Mouse (Mus musculus): ENCODE measurements around the gene Hs3st4.

Gene Hs3st4

DNA sequence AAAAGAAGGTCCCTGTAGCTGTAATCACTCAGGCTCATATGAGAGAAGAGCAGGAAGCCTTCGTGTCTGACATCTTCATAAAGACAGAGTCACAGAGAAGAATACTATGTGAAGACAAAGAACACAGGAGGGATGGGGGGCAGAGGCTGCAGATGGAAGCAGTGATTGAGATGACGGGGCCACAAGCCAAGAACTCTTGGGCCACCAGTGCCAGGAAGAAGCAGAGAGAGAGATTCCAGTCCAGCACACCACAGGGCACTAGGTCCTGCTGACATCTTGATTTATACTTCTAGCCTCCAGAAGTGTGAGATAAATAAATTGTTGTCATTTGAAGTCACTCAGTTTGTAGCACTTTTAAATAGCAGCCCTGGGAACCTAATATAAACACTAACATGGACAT, 168.2 kb downstream of the Hs3st4 start:
- no peak for DNase-seq

DNA sequence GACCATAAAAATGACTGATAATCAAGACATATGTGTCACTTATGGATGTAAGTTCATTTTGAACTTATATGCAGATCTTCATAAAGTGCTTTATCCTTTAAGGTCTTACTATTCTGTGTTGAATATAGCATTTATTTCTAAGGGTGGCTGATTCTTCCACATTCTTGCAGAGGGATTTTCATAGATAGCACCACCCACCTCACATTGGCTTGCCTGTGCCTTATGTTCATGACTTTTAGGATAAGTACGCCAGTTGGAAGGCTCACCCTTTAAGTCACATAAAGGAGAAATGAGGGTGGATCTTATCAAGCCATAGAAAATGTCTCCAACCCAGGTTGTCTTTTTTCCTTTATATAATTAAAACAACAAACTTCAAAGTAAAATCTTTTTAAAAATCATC, 180.6 kb downstream of the Hs3st4 start:
- no peak for DNase-seq

DNA sequence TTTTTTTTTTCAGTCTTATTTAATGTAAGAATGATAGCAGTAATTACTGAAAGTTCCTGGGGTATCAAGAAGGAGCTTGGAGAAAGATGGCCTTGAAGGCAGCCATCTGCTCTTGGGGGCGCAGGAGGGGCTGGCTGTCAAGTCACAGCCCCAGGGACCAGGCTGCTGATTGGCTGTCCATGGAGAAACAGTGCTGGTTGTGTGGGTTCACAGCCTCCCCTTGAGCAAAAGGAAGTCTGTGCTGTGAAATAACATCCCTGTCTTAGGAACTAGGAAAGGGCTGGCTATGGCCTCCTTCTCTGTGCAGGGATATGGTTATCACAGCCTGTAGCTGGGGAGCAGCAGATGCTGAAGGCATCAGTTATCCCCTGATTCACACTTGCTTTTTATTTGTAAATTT, 183.6 kb downstream of the Hs3st4 start:
- DNase-seq, result no peak

DNA sequence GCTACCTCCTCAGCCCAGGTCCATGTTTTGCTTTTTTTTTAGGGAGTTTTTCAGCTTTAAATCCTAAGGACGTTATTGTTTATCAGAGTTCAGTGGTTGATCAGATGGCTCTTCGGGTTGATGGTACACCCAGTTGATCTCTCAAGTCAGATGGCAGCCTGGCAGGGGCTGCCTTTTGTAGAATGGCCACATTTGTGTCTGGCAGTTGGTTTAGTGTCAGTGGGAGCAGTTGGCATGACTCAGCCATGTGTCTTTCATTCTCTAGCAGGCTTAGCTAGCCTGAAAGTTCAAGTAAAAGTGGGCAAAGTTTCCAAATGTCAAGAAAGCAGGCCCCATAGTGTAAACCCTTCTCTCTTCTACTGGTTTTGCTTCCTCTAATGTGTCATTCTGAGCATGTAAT, 186.1 kb downstream of the Hs3st4 start:
- DNase-seq, result no peak

DNA sequence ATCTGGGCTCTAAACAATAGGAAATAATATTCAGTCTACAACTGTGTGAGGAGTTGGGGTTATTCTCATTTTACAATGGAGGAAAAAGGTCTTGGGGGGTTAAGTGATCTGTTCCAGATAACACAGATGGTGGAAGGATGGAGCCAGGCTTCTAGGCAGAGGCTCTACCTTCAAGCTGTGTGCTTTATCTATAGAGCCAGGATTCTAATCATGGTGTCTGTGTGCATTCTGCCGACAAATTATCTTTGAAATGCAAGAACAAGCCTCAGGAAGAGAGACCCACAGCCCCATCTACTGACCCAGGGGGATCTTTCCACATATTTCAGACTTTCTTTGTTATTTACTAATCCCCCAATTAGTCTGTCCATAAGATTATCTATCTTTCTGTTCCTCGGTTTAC, 187.3 kb downstream of the Hs3st4 start:
- no peak for DNase-seq

DNA sequence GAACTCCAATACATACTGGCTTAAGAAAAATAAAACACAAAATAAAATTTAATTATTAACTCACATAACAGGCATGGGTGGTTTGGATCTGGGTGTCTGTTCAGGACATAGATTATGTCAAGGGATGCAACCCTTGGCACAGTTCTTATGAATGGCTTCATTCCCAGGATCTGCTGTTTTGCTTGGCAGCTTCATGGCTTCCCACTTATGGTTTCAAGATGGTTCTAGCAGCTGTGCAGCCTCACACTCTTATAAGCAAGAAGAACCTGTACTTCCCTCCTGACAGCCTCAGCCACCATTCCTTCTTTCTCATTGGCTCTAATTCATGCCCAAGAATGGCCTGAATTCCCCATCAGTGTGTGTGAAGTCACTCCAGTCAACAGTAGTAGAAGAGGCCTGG, 189.3 kb downstream of the Hs3st4 start:
- peak; percentile 32 for DNase-seq

DNA sequence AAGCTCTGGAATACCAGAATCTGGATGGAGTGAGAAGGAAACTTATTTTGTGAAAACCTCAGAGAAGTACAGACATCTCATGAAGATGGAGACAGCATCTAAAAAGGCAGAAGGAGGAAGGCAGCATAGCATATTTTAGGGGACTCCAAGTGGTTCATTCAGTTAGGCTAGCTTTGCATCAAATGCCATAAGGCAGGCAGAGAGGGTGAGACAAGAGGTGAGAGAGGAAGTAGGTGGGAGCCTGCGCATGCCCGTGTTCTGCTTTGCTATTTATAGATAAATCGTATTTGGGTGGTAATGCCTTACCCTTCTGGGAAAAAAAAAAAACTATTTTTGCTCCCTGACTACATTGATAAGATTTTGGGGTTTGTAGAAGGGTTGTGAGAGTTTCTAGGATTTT, 198.3 kb downstream of the Hs3st4 start:
- DNase-seq, result no peak

DNA sequence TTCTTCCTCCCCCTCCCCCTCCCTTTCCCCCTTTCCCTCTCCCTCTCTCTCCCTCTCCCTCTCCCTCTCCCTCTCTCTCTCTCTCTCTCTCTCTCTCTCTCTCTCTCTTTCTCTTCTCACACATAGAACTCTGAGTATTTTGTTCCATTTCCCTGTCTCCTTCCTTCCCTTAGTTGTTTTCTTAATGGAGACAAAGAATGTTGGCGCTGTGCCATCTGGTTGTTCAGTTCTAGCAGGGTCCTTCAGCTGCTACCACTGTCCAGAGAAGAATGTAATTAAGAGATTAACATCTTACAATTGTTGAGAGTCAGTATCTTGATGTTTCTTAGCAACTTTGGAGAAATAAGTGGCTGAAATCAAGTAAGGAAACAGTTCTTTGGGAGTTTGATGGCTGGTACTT, 202.0 kb downstream of the Hs3st4 start:
- no peak for DNase-seq

DNA sequence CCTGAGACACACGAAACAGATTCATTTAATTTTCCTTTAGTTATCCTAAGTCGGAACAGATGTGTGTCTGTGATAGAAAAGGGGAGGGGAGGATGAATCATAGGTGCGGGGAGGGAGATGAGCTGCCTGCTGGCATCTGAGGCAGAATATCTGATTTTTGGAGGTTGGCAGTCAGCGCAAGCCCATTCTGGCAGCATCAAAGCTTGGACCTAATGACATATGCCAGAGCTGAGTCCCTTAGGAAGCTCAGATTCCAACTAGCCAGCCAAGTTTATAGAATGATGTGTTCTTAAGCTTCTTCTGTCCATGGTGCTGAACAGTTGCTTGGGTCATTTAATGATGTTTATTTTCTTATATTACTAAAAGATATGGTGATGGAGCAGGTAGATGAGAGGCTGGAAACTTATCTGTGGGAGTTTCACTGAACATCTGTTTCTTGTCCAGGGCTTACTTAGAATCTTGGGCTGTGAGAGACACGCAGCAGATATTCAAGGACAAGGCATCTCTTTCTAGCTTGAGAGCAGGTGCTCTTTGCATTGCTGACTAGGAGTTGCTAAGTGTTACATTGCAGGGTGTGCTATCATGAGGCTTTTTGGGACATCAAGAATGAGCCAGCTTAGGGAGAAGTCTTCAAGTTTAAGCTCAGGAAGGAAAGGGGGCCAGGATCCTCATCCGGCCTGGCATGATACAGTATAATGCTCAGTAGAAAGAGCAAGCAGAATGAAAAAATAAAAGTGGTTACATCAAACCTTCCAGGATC, 216.3 kb downstream of the Hs3st4 start:
- no peak for DNase-seq

DNA sequence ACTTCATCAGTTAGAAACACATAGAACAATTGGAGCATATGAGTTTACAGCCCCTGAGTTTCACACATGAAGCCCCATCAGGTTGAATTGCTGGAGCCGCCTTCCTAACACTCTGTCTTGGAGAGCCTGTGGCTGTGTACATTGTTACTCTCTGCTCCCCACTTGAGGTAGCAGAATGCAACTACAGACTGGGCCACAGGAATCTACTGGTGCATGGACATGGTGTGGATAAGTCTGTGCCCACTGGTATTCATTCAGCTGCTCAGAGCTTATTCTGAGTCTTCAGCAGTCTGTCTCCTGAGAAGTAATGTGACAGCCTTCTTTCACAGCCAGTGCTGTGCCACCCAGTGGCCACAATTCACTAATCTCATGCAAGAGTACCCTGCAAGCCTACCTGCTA, 234.3 kb downstream of the Hs3st4 start:
- DNase-seq, result no peak

DNA sequence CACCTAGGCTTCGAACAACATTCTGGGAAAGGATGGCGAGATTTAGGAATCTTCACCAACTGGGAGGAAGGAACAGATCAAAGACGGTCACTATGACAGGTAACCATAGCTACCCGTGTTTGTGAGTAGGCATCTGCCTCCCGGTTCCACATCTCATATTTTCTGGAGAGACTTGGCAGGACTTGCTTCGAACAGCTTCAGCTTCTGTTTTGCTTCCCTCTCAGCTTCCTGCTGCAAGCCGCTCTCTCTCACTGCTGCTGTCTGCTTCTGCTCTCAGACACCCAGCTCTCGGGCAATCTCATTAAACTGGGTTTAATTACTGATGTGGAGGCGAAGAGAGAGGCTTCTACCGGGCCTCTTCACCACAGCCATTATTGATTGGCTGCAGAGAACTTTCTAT, 237.9 kb downstream of the Hs3st4 start:
- DNase-seq, result no peak

DNA sequence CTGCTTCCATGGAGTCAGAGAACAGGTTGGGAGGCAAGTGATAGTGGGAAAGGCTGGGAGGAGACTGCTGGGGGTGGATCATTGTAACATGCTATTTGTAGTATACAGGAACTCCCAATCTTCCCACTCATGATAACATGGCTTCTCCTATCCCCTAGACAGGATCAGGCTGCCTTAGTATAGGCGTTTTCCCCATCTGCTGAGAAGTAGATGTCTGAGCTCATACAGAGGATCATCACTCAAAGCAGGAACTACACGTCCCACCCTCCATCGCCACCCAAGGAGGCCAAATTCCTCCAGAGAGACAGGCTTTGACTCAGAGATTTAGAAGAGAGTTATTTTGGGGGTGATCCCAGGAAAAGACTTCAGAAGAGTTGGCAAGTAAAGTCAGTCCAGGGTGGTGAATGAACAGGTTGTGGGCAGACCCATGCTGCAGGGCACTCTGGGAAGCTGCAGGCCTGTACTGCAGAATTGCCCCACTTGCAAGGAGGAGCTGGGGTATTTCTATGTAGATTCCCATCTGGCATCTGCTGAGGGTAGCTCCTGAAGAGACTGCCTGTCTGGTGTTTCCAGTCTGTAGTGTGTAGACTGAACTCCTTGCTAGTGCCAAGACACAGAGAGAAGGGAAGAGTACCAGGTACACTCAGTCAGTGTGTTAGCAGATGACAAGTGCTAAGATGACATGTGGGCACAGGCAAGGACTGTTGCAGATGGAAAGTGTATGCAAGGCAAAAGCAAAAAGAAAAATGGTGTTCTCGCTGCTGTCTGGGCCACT, 255.4 kb downstream of the Hs3st4 start:
- DNase-seq, result no peak

DNA sequence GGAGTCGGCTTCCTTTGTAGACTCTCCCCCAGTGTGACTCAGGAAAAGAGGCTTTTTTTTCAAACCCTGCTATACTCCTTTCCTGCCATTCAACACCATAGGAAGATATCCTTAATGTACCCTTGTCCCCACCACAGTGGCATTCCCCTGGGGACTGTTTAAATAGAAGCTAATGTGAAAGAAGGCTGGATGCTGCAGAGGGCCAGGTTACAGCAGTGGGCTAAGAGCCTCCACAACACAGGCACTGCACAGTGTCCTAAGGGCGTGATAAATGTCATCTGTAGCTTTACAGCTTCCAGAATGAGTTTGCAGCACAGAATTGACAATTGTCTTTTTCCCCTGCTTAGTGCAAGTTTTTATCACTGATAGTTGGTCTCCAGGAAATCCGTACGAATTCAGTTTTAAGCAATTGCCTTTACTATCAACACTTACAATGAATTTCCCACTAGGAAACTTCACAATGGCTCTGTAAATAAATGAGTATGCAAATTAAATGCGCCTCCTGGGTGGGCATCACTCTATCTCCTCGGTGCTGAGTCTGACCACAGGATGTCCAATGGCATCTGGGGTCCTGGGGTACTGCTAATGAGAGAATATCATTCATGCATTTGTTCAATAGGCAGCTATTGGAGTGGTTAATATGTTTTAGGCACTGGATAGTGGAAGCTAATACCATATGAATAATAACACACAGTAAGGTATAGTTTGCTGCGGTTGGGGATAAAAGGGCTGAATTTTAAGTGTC, 257.4 kb downstream of the Hs3st4 start:
- no peak for DNase-seq

DNA sequence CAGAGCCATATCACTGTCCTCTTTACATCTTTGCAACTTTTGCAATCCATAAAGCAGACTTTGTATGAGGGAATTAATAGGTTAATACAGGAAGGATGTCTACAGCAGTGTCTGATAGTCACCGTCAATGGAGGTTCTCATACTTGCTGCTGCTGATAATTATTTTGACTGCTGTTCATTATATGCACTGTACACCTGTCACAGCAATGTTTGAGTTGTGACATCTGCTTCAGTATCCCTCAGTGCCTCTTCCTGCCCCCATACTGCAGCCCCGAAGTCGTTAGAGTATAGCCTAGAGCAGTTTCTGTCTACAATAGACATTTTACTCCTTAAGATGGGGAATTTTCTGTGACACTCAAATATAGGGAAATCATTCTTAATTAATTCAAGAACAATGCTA, 267.2 kb downstream of the Hs3st4 start:
- no peak for DNase-seq

DNA sequence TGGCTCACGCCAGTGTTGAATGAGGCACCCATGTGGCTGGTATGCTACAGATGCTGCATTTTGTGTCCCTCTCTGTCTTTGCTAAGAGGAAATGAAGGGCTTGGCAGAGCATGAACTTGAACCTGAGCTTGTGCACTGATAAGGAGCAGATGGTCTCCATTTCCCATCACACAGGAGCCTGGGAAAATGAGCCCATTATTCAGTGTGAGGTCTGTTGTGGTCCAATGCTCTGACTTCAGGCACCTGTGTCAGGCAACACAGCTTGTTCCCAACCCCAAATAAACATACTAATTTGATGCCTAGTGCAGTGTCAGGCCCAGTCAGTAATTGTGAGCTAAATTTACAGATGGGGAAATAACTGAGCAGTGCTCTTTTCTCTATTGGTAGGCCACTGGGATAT, 267.9 kb downstream of the Hs3st4 start:
- DNase-seq, result no peak

DNA sequence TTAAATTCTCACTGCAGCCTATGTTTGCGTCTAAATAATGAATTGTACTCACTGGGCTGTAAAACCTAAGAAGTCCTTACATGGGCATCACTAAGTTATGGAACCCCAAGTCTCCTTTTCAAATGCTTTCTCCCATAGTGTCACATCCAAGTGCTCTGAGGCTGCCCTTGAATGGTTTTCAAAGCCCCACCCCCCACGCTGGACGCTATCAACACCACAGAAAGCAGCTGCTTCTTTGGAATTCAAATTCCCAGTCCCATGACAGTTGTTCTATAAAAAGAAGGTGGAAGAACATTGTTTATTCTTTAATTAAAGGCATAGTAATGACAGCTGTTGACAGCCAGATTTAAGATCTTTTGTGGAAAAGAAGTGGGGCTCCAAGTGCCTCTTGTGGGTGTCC, 275.8 kb downstream of the Hs3st4 start:
- no peak for DNase-seq

DNA sequence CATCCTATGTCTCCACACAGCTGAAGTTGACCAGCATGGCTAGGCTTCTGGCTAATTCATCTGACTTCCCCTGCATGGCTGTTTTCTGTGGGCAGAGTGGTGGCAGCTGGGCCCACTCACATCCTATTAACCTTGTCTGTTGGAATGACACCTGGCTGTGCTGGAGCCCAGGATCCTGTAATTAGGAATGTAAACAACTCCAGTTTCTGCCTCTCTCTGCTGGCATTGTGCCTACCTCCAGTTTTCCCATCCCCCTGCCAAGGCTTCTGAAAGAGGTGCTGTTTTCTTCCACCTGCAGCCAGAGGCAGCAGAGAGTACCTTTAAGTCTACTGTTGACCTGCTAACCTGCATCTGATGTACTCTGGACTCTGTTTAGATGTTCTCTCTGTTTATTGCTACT, 288.1 kb downstream of the Hs3st4 start:
- DNase-seq, result peak; percentile 16

DNA sequence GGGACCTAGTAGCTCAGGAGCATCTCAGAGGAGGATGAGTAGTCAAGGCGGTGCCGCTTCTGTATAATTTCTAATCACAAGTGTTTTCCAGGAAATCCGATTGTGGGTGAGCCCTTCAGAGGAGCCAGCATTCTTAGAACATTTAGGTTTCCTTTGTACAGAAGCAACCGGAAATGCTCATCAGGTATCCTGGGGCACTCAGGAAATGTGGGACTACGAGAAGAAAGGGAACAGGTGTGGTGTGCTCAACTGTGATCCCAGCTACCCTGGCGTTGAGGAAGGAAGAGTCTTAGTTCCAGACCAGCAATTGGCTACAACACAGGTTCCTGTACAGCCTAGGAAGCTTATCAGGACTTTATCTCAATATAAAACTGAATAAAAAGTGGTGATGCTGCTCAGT, 307.2 kb downstream of the Hs3st4 start:
- DNase-seq, result no peak

DNA sequence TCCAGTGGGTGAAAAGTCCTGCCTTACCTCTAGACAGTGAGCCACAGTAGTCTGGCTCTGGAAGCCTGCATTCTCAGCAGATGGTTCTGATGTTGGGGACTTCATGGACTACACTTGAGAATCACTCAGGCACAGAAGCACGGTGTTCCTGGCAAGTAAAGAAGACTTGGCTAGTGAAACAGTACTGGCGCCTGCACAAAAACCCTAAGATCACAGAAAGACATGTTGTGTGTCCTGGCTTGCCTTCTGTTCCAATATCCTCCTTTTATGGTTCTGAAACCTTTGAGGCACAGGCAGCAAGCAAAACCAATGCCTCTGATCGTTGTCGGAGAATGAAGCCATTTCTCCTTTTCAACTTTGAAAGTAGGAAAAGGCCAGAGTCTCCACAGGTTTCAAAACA, 336.8 kb downstream of the Hs3st4 start:
- no peak for DNase-seq

DNA sequence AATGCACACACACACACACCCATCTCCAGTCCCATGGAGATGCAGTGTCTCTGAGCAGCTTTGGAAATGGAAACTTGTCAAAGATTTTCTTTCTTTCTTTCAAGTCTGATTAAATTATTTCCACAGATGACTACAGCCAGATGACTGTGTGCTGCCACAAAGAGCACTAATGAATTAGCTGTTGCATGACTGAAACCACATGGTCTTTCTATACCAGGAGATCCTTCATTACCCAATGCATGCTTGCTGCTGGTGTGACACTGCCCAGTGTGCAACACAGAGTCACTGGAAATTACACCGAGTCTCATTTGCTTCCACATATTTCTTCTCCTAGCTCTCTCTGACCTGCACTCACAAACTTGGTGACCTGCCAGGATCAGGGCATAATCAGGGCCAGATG, 353.0 kb downstream of the Hs3st4 start:
- no peak for DNase-seq

DNA sequence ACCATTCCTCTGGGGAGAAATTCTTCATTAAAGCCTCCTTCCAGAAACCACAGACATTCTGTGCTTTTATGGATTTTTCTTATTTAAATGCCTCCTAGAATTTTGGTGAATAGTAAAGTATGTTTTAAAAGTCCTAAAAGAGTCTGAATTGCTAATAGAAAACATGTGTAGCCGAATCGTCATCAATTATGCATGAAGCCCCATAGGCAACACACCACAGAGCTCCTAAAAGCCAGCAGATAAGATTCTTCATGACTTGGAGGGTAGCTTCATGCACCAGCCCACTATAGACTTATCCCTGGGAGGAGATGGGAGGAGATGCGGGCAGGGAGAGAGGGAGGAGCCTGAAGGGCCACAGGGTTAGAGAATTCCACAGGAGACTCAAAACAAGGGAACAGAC, 358.8 kb downstream of the Hs3st4 start:
- no peak for DNase-seq

DNA sequence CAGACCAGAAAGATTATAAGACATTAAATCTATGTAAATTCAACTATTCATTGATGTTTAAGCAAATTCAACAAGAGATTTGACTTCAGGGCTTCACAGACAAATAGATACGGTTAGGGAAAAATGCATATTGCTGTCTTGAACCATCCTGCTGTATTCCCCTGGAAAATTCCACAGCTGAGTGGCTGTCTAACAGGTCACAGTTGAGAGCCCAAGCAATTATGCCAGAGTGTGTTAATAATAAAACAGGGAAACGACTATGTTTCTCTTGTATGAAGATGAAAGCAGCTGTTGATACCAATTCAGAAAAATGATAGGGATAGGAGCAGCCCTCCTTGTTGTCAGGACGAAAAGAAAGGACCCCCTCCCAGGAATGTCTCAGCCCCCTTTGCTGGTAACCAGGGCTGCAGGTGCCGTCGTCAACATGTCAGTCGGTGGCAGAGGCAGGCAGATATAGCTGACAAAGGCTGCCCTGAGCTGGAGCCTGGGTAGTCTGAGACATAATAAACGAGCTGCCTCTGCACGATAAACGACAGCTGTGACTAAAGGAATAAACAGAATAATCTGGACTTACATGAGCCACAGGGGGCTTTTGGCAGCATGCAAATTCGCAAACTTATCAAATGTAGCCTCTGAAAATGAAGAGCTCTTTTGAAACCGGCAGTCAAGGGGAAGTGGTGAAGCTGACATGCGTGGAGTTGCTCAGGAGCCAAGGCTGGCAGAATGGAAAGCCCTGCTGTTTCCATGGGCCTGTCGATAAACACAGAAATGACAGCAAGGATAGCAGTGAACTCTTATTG, 364.7 kb downstream of the Hs3st4 start:
- peak; percentile 65 for DNase-seq

DNA sequence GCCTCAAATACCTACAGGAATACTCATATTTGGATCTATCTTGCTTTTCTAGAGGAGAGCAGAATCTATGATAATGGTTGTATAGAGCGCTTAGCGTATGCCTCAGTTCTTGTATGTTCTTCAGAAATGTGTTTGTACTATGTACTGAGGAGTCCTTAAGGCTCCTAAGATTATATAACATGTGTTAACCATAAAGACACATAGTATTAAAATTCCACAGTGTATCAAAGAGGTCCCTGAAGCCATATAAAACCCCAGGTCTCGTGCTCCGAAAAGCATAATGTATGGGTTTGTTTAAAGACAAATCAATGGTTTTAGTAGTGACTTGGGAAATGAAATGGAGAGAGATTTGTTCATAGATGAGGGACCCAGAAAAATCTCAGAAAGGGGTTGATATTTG, 371.4 kb downstream of the Hs3st4 start:
- DNase-seq, result no peak

All from kidney, adult 9 months (tissue).